Mouse (Mus musculus): Measurements from ENCODE around the gene H2afj. TPM values are rescaled to one million over a fixed set of nuclear protein-coding genes. Genes with fewer than 3 reads are reported as not detected.

Gene H2afj
- polyA plus RNA-seq, 1 experiment = 262 TPM

DNA sequence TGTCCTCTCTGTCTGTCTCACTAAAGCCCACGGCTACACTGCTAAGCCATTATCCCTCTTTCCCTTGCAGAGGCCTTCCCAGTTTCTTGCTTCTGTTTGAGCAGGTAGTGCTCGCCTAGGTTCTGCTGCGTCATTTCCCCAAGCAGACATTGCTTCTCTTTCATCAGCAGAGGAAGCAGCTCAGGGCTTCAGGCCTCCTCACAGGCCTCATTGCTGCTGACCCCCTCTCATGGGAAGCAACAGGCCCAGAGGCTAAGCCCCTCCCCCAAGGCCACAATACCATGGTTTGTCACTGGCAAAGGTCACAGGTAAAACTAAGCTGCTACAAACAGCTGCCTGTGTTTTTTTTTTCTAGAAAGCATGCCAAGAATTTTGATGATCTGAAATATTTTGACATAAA lies 44.7 kb downstream of the H2afj start:
- peaks cover 6% of the 10 kb centered on the region for H3K4me1 ChIP-seq (ENCODE audit: control insufficient read depth, insufficient read depth, low read length)
- 42% methylated on average over 3 of the region's 3 CpGs for WGBS
- no peaks in the 10 kb centered on the region for H3K36me3 ChIP-seq (ENCODE audit: control insufficient read depth, insufficient read depth, low read length)
- peak overlapping the region; percentile 86 for H3K27ac ChIP-seq (ENCODE audit: insufficient read depth, low read depth, low read length)
- DNase-seq = peak; percentile 37
- H3K27me3 ChIP-seq (replicated peaks; ENCODE audit: control insufficient read depth, insufficient read depth, low read length) = no peaks in the 10 kb centered on the region
- TF ChIP-seq POLR2A (IDR thresholded peaks at IDR 0.05; ENCODE audit: low read depth, low read length) (no peak), CTCF (conservative IDR thresholded peaks at IDR 0.05; ENCODE audit: insufficient read depth, insufficient read length, low read depth, low read length) (no peak)
- H3K4me3 ChIP-seq (ENCODE audit: insufficient read depth, low read depth, low read length) = no peak overlapping the region

- no peak for DNase-seq
- TF ChIP-seq CTCF (conservative IDR thresholded peaks at IDR 0.05; ENCODE audit: insufficient read depth, insufficient read length, low read depth, low read length) (no peak), POLR2A (IDR thresholded peaks at IDR 0.05; ENCODE audit: low read depth, low read length) (no peak)
- no peak overlapping the region for H3K4me3 ChIP-seq (ENCODE audit: insufficient read depth, low read depth, low read length)
- WGBS = 83% methylated on average over 11 of the region's 11 CpGs
- no peaks in the 10 kb centered on the region for H3K27me3 ChIP-seq (replicated peaks; ENCODE audit: control insufficient read depth, insufficient read depth, low read length)
- H3K36me3 ChIP-seq (ENCODE audit: control insufficient read depth, insufficient read depth, low read length) = no peaks in the 10 kb centered on the region
- no peak overlapping the region for H3K27ac ChIP-seq (ENCODE audit: insufficient read depth, low read depth, low read length)
- peaks cover 6% of the 10 kb centered on the region for H3K4me1 ChIP-seq (ENCODE audit: control insufficient read depth, insufficient read depth, low read length)
Measured at GRCm38 (mm10) chr6:136854361-136854781, 46.3 kb downstream of the H2afj start.

- WGBS = 51% methylated on average over 2 of the region's 2 CpGs
- no peak for DNase-seq
- Histone ChIP-seq H3K4me1 (ENCODE audit: control insufficient read depth, insufficient read depth, low read length) (peaks cover 6% of the 10 kb centered on the region), H3K27me3 (replicated peaks; ENCODE audit: control insufficient read depth, insufficient read depth, low read length) (no peaks in the 10 kb centered on the region), H3K4me3 (ENCODE audit: insufficient read depth, low read depth, low read length) (no peak overlapping the region), H3K27ac (ENCODE audit: insufficient read depth, low read depth, low read length) (no peak overlapping the region), H3K36me3 (ENCODE audit: control insufficient read depth, insufficient read depth, low read length) (no peaks in the 10 kb centered on the region)
- TF ChIP-seq POLR2A (IDR thresholded peaks at IDR 0.05; ENCODE audit: low read depth, low read length) (no peak), CTCF (conservative IDR thresholded peaks at IDR 0.05; ENCODE audit: insufficient read depth, insufficient read length, low read depth, low read length) (no peak)
Measured at GRCm38 (mm10) chr6:136855183-136855582, 47.1 kb downstream of the H2afj start.

DNA sequence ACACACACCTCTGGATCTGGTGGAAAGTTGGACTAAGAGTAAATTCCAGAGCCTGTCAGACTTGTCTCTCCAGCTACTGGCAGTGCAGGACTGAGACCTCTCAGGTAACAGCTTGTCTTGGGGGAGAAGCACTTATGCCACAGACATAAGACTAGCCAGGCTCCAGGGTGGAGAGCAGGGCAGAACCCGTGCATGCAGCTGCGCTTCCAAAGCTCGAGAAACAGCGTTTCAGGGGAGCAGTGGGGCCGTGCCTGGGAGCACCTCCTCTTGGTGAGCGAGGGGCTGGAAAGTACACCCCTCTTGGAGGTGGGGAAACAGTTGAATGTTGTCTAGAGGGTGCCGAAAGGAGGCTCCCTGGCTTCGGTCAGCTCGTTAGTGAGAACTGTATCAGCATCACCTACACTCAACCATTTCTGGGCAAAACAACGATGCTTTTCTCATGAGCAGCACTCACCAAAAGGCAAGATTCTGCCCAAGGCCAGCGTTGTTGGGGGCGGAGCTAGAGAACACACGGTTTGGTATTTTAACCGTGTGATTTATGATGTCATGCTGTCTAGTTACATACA lies 48.1 kb downstream of the H2afj start:
- H3K4me3 ChIP-seq (ENCODE audit: insufficient read depth, low read depth, low read length) = peak overlapping the region; percentile 20
- peak; percentile 27 for DNase-seq
- peaks cover 6% of the 10 kb centered on the region for H3K4me1 ChIP-seq (ENCODE audit: control insufficient read depth, insufficient read depth, low read length)
- H3K36me3 ChIP-seq (ENCODE audit: control insufficient read depth, insufficient read depth, low read length) = no peaks in the 10 kb centered on the region
- H3K27ac ChIP-seq (ENCODE audit: insufficient read depth, low read depth, low read length) = peak overlapping the region; percentile 53; the same call in 1 of the 2 replicates
- TF ChIP-seq POLR2A (IDR thresholded peaks at IDR 0.05; ENCODE audit: low read depth, low read length) (no peak), CTCF (conservative IDR thresholded peaks at IDR 0.05; ENCODE audit: insufficient read depth, insufficient read length, low read depth, low read length) (no peak)
- 44% methylated on average over 14 of the region's 14 CpGs for WGBS
- H3K27me3 ChIP-seq (replicated peaks; ENCODE audit: control insufficient read depth, insufficient read depth, low read length) = no peaks in the 10 kb centered on the region

DNA sequence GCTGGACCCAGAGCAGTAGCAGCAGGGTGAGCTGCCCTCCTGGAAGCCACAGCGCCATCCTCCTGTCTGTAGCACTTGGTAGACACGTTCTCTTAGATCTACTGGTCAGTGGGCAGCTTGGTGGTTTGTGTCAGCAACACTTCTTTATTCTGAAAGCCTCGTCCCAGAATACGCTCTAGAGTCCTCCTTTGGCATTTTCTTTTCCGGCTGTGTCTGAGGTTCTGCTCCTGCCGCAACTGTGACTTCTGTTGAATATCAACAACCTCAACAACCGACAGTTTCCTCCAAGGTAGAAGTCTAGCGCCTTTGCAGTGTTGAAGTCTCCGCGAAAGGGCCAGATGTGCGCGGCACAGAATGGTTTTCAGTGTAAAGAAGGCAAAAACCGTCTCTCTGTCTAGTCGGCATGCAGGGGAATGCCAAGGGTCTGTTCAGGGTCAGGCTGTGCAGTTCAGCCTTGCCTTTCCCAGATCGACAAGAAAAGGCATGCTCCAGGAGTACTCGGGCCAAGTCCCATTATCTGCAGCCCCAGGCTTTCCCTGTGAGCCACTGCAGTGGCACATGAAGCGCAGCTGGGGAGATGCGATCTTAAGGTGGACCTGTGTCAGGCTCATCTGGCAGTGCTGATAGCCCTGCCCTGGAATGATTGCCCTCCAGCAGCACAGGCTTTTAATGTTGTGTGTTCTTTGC lies 49.3 kb downstream of the H2afj start, which contains the start of gene Art4:
Gene Art4 (minus strand): TSS at position 548 of the 687 bp plus-strand sequence.
- H3K27me3 ChIP-seq (replicated peaks; ENCODE audit: control insufficient read depth, insufficient read depth, low read length) = no peaks in the 10 kb centered on the region
- TF ChIP-seq POLR2A (IDR thresholded peaks at IDR 0.05; ENCODE audit: low read depth, low read length) (no peak), CTCF (conservative IDR thresholded peaks at IDR 0.05; ENCODE audit: insufficient read depth, insufficient read length, low read depth, low read length) (no peak)
- H3K36me3 ChIP-seq (ENCODE audit: control insufficient read depth, insufficient read depth, low read length) = no peaks in the 10 kb centered on the region
- peaks cover 6% of the 10 kb centered on the region for H3K4me1 ChIP-seq (ENCODE audit: control insufficient read depth, insufficient read depth, low read length)
- WGBS = 61% methylated on average over 18 of the region's 18 CpGs
- peak within 1 kb of the TSS; percentile 9 for H3K4me3 ChIP-seq (ENCODE audit: insufficient read depth, low read depth, low read length)
- peak; percentile 25 for DNase-seq
- peak within 1 kb of the TSS; percentile 50 for H3K27ac ChIP-seq (ENCODE audit: insufficient read depth, low read depth, low read length)

DNA sequence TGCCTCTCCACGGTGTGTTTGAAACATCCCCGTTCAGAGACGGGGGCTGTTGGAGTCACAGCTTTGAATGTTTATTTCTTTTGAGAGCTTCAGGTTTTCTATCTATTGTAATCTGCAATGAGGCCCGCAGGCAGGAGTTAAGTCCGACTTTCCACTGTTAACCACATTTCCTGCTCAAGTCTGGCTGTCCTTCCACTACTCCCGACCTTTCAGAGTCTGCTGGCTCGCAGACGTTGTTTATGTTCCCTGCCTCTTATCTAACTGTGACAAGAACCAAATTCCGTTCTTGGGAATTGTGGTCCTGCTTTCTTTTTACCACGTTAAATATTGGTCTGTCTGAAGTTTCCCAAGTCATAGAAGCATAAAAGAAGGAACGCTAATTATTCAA lies 49.8 kb downstream of the H2afj start:
- 35% methylated on average over 11 of the region's 11 CpGs for WGBS
- peak overlapping the region; percentile 50 for H3K27ac ChIP-seq (ENCODE audit: insufficient read depth, low read depth, low read length)
- no peak for TF ChIP-seq CTCF (conservative IDR thresholded peaks at IDR 0.05; ENCODE audit: insufficient read depth, insufficient read length, low read depth, low read length)
- H3K4me3 ChIP-seq (ENCODE audit: insufficient read depth, low read depth, low read length) = no peak overlapping the region
- no peaks in the 10 kb centered on the region for H3K36me3 ChIP-seq (ENCODE audit: control insufficient read depth, insufficient read depth, low read length)
- no peaks in the 10 kb centered on the region for H3K27me3 ChIP-seq (replicated peaks; ENCODE audit: control insufficient read depth, insufficient read depth, low read length)
- peak; percentile 63 for DNase-seq
- H3K4me1 ChIP-seq (ENCODE audit: control insufficient read depth, insufficient read depth, low read length) = peaks cover 1% of the 10 kb centered on the region

DNA sequence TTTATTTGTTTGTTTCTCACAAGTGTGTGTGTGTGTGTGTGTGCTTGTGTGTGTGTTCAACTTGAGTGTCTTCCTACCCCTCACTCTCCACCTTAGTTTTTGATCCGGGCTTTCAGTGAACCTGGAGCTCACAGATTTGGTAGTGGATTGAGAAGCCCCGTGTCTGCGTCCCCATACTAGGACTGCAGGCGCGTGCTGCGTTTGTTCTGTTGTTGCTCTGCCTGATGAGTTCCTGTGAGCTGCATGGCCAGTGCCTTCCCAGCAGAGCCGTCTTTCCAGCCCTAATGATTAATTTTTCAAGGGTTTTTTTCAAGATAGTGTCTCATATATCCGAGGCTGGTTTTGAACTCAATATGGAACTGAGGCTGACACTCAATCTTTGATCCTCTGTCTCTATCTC lies 50.4 kb downstream of the H2afj start:
- no peak for DNase-seq
- Histone ChIP-seq H3K36me3 (ENCODE audit: control insufficient read depth, insufficient read depth, low read length) (no peaks in the 10 kb centered on the region), H3K4me1 (ENCODE audit: control insufficient read depth, insufficient read depth, low read length) (no peaks in the 10 kb centered on the region), H3K4me3 (ENCODE audit: insufficient read depth, low read depth, low read length) (no peak overlapping the region), H3K27ac (ENCODE audit: insufficient read depth, low read depth, low read length) (0 out of 2 replicates have a peak overlapping the region, but pooled peaks have one; percentile 13), H3K27me3 (replicated peaks; ENCODE audit: control insufficient read depth, insufficient read depth, low read length) (no peaks in the 10 kb centered on the region)
- WGBS = 69% methylated on average over 8 of the region's 8 CpGs
- no peak for TF ChIP-seq POLR2A (IDR thresholded peaks at IDR 0.05; ENCODE audit: low read depth, low read length)
- no peak for TF ChIP-seq CTCF (conservative IDR thresholded peaks at IDR 0.05; ENCODE audit: insufficient read depth, insufficient read length, low read depth, low read length)

Other genes starting within 250 kb of the H2afj start
- gene Plbd1, start 146.3 kb upstream of the H2afj start, polyA plus RNA-seq (2012; rRNA removed) = 16.7 and 22.8 TPM in 2 replicates
- gene Gucy2c, start 26.5 kb upstream of the H2afj start, polyA plus RNA-seq (2012; rRNA removed) = 0.01 and 0.02 TPM in 2 replicates
- 0.74 and 1.1 TPM in 2 replicates for gene Hist4h4, start 3.8 kb upstream of the H2afj start, polyA plus RNA-seq (2012; rRNA removed)
- 0.99 and 1.3 TPM in 2 replicates for gene BC049715, start 19.4 kb downstream of the H2afj start, polyA plus RNA-seq (2012; rRNA removed)
- 28.3 and 28.6 TPM in 2 replicates for gene Wbp11, start 20.0 kb downstream of the H2afj start, polyA plus RNA-seq (2012; rRNA removed)
- 0.59 and 0.81 TPM in 2 replicates for gene Smco3, start 27.2 kb downstream of the H2afj start, polyA plus RNA-seq (2012; rRNA removed)
- 4.9 TPM in 2 replicates for gene Art4, start 49.5 kb downstream of the H2afj start, polyA plus RNA-seq (2012; rRNA removed)
- 725 and 868 TPM in 2 replicates for gene Mgp, start 67.6 kb downstream of the H2afj start, polyA plus RNA-seq (2012; rRNA removed)
- gene Erp27, start 113.9 kb downstream of the H2afj start, polyA plus RNA-seq (2012; rRNA removed) = 0.15 TPM in 1 of 2 replicates, not detected in the other
- gene Pde6h, start 115.6 kb downstream of the H2afj start, polyA plus RNA-seq (2012; rRNA removed) = 0.58 and 0.64 TPM in 2 replicates
- 49.0 and 77.4 TPM in 2 replicates for gene Arhgdib, start 133.7 kb downstream of the H2afj start, polyA plus RNA-seq (2012; rRNA removed)